Mouse (Mus musculus) gastrocnemius, postnatal 14 days (tissue): Measurements from ENCODE around the gene Cog2. TPM values are rescaled to one million over a fixed set of nuclear protein-coding genes. Genes with fewer than 3 reads are reported as not detected.

ENCODE experiments used
- DNase-seq: peaks from one replicate; pipeline ENCODE4 v3.0.0; 2021; ENCODE audit warnings: mixed read lengths
- intact Hi-C: fragments of 180-260 bp; cut with DNase I; formaldehyde crosslinking; loops from one replicate; pipeline ENCODE4 v1.15.1; 2025; ENCODE audit warnings: low total_unique reads
- total RNA-seq, 2 experiments: library from RNA; stranded (reverse); gene quantifications; 2 replicates each; pipeline ENCODE4 v1.2.3; 2021

The Cog2 gene
- total RNA-seq, 2 experiments from 2014 or later = 18.7 to 19.8 TPM

DNA sequence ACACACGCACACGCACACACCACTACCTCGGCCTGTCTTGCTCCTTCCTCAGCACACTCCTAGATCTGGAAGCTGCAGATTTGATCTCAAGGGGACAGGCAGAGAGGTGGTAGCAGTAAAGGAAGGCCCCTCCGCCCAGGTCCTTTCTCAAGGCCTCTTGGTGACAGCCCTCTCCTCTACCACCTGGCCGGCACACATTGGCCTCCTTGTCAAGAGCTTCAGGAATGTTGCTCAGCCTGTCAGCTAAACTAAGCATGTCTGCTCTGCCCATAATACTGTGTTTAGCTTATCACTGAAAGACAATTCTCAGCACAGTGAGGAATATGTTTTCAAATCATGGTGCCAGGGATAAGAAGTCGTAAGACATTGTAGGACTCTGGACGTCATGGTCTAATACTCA lies 35.6 kb downstream of the Cog2 start:
- intact Hi-C loops = no loop called here

DNA sequence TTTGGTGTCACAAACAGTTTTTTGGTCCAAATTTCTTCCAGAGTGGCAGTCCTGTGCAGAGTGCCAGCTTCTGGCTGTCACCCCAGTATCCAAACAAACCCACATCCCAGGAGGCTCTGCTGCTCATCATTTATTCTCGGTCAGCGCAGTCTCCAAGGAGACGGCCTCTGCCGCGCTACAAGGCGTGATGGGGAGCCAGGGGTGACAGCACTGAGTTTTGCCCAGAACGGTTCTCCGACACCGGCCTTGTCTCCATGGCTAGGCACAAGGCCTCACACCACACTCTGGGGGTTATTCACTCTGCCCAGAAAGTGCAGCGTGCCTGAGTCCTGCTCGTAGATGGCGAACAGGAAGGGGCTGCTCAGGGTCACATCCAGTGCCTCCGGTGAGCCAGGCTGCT lies 36.1 kb downstream of the Cog2 start:
- DNase-seq = no peak
- intact Hi-C loops = no loop called here

More for the DNA sequence above, 35.6 kb downstream of the Cog2 start:
- no peak for DNase-seq

- intact Hi-C loops = no loop called here
- no peak for DNase-seq
These were observed 36.9 kb downstream of the Cog2 start for GRCm38 (mm10) chr8:124557476-124557875.

- intact Hi-C loops = no loop called here
- DNase-seq = no peak
These were observed 46.6 kb downstream of the Cog2 start for GRCm38 (mm10) chr8:124567126-124567525.

- intact Hi-C loops = no loop called here
- DNase-seq = no peak
These were observed 47.0 kb downstream of the Cog2 start for GRCm38 (mm10) chr8:124567584-124567983.

DNA sequence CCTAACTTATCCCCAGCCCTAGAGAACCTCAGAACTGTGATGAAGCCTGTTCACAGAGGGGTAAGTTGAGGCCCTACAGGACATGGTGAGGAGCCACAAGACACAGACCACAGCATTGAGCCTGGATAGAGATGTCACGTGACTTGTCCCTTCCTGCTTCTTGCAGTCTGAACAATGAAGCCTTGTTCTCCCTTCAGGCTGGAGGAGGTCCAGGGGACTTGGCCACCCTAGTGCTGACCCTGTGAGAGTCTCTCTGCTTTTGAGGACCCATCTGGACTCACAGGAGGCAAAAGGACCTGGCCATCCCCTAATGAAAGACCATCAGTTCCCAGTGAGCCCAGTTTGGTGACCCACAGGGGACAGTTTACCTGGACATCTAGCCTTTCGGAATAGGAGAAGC lies 48.5 kb downstream of the Cog2 start:
- DNase-seq = no peak
- intact Hi-C loops = no loop called here

- DNase-seq = peak; percentile 72
- intact Hi-C loops = no loop called here
These were observed 49.0 kb downstream of the Cog2 start, which contains the start of gene Agt for GRCm38 (mm10) chr8:124569593-124569992. Agt (minus strand) TSS chr8:124569706.

DNA sequence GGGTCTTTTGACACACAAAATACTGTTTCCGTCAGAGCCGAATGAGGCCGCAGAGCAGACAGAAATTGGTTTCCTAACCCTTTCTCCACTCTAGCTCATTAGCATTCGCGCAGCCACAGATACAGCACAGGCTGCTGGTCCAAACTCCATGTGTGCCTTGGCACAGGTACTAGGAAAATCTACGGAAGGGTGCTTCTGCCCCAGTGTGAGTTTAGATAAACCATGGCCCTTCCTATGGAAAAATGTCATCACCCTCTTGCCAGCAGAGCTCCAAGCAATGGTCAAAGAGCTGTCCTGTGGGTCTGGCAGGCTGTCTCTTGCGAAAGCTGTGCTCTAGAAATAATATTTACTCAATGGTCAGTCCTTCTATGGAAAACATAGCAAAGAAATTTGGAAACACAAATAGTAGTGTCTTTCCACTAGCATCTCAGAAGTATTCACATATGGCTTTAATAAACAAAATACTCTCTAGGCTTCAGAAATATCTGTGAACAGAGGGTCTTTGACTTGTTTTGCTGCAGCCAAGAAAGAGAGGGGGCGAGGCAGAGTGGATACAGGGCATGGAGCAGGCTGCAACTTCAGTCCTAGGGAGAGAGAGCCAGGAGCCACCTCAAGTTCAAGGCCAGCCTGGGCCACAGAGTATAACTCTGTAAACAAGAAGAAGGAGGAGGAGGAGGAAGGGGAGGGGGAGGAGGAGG lies 51.3 kb downstream of the Cog2 start:
- intact Hi-C loops = loop anchor here (5.0 kb wide), 2 partner anchors 55 to 175 kb away; no protein-coding TSS in a partner anchor

GRCm38 (mm10) chr8:124572430-124572775 lies 51.8 kb downstream of the Cog2 start:
- intact Hi-C loops = loop anchor here (5.0 kb wide), 2 partner anchors 55 to 175 kb away; no protein-coding TSS in a partner anchor
- DNase-seq = no peak

More for the DNA sequence above, 51.3 kb downstream of the Cog2 start:
- DNase-seq = no peak

GRCm38 (mm10) chr8:124573552-124574340 lies 53.2 kb downstream of the Cog2 start:
- intact Hi-C loops = loop anchor here (5.0 kb wide), 2 partner anchors 56 to 176 kb away; no protein-coding TSS in a partner anchor
- peak; percentile 89 for DNase-seq

DNA sequence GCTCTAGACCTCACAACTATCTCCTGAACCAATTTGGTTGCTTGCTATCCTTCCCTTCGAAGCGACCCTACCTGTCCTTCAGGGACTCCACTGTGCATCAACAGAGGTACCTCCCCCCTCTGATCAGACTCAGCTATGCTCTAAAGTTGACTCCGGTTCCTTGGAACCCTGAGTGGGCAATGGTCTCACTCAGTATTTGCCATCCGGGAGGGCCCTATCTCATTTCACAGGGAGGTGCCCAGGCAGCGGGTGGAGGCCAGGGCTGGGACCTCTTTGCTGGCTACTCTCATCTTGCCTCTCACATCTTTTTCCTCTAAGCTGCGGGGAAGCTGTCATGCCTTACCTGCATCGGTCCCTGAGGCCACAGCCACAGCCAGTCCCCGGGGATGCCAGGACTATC lies 55.2 kb downstream of the Cog2 start, which contains the start of gene Capn9:
Gene Capn9 (plus strand): TSS at position 301 of the 400 bp plus-strand sequence.
- intact Hi-C loops = no loop called here
- DNase-seq = no peak

- no peak for DNase-seq
- intact Hi-C loops = no loop called here
These were observed 56.2 kb downstream of the Cog2 start for GRCm38 (mm10) chr8:124576751-124577150.

DNA sequence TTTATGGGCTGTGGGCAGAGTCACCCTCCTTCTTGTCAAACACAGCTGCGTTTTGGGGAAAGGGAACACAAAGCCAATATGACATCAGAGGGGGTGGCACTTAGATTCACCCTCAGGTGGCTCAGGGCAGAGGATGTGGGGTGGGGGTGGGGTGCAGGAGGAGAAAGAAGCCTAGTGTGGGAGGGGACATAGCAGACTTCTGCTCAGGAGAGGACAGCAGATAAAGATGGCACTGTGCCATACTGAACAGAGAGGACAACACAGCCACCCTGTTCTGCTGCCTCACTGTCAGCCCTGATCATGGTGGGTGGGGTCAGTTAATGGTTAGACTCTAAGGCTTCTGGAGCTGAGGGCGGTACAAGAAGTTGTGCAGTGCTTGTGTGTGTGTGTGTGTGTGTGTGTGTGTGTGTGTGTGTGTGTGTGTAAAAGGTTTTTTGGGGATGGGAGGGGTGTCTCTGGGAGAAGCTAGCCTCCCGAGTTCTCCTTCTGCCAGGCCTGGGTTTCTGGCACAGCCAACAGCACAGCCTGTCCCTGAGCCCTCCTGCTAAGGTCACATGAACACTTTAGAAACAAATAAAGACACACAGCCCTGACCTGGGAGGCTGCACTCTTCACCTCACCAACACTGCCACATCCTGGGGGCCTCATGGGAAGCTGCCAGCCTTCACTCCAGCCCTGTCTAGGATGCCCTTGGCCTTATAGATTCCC lies 65.3 kb downstream of the Cog2 start:
- DNase-seq = peak; percentile 26
- intact Hi-C loops = no loop called here

- DNase-seq = no peak
- intact Hi-C loops = no loop called here
These were observed 66.0 kb downstream of the Cog2 start for GRCm38 (mm10) chr8:124586556-124586955.

GRCm38 (mm10) chr8:124589393-124589792 lies 68.8 kb downstream of the Cog2 start:
- intact Hi-C loops = no loop called here
- DNase-seq = no peak

Other genes with a start within 250 kb of the Cog2 start
- gene Pgbd5, start 81.1 kb upstream of the Cog2 start, total RNA-seq = under 1 TPM; 0.57 to 0.73 TPM
- gene Agt, start 48.9 kb downstream of the Cog2 start, total RNA-seq = 10 to 100 TPM; 11.4 to 12.3 TPM
- gene Capn9, start 55.3 kb downstream of the Cog2 start, total RNA-seq = under 1 TPM in 1 of 2 experiments, not detected in 1; 0.08 TPM
- gene 2310022B05Rik, start 142.6 kb downstream of the Cog2 start, total RNA-seq = 10 to 100 TPM; 21.4 to 25.8 TPM
- 10 to 100 TPM; 16.9 to 22.3 TPM for gene Ttc13, start 201.2 kb downstream of the Cog2 start, total RNA-seq
- gene Arv1, start 201.4 kb downstream of the Cog2 start, total RNA-seq = 1 to 10 TPM; 2.8 to 3.3 TPM
- gene Fam89a, start 231.1 kb downstream of the Cog2 start, total RNA-seq = under 1 TPM; 0.66 to 1.00 TPM